Mouse (Mus musculus): ENCODE results near the gene Prkar1a.

Gene Prkar1a

DNA sequence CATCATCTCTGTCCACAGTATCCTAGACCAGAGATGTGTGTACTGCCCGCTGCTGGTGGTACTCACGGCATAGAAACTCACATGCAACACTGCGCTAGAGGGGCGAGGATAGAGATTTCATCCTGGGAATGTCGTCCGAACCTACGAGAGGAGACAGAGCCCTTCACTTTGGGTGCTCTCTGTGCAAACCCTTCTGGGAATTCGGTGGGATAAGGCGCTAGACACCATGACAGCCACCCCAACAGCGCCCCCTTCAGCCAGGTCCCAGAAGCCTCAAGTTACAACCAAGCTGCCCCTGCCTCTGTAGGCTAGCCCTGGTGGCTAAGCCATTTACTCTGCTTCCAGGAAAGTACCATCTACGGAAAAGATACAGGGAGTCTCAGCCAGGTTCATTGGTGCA lies 25.3 kb downstream of the Prkar1a start:
- DNase-seq: no peak

DNA sequence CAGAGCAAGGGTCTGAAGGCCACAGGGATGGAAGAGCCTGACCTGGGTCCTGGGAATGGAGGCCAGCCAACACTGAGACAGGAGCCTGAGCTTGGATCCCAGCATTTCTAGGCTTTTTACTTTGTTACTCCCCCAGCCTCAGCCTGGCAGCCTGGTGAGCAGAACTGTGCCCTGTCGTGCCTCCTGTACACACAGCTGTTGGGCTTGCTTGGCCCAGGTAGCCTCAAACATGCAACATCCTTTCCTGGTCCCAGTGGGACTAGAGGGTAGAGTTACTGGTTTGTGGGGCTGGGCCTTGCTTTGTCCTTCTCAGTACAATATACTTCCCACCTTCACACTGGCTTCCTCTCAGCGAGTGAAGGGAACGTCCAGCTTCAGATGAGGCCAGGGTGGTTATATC lies 26.0 kb downstream of the Prkar1a start:
- DNase-seq: no peak

DNA sequence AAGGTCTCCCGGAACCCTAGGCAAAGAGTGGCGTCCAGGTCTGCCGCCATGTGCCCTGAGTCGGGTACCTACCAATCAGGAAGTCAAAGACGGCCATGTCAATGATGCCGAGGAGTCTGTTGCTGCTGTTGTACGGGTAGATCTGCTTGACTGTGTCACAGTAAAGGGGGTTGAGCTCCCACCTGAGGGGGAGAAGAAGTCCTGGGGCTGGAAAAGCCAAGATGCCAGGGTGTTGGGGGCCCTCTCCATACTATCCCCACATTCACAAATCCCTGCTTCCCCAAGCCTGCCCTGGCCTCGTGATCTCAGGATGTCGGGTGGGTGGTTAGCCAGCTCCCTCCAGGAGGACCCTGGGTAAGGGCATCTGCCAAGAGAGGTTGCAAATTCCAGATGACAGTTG lies 26.6 kb downstream of the Prkar1a start:
- no peak for DNase-seq

DNA sequence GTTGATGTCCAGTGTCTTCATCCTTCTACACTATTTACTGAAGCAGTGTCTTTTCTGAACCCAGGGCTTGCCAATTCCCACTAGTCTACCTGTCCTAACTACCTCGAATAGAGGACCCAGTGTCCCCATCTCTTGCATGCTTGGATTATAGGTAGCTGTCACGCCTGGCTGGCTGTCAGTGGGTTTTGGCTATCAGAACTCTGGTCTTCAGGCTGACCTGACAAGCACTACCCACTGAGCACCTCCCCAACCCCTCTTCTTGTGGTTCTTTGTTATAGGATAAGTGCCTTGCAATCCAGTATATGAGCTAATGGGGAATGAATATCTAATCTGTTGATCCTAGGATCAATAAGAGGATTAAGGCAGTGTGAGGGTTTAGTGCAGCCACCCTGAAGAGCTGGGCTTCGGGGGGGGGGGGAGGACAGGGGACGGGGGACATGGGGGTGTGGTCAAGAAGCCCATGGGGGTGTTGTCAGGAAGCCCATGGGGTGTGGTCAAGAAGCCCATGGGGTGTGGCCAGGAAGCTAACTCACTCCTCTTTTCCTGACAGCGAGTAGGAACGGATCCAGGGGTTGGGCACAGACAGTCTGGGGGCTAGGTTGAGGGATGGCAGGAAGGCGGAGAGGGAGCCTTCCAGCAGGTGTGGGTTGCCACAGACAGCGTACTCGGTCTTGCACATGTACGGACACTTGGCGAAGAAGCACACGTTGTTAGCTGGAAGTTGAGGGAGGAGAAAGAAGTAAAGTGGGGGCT lies 27.6 kb downstream of the Prkar1a start:
- DNase-seq: no peak

DNA sequence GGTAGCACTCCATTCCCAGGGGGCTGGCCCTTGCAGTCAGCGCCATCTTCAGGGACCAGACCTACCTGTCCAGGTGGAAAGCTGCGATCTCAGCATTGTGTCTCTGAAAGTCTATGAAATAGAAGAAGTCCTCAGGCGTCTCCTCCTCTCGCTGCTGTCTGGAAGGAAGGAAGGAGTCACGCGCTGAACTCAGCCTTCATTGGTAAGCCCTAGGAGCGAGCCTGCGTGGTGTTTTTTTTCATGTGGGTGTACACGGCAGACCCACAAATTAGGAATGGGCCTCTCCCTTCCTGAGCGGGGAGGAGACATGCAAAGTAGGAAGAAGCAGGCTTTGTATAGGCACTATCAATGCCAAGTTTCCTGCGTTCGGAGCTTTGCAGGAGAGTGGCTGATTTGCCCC lies 29.1 kb downstream of the Prkar1a start:
- no peak for DNase-seq

DNA sequence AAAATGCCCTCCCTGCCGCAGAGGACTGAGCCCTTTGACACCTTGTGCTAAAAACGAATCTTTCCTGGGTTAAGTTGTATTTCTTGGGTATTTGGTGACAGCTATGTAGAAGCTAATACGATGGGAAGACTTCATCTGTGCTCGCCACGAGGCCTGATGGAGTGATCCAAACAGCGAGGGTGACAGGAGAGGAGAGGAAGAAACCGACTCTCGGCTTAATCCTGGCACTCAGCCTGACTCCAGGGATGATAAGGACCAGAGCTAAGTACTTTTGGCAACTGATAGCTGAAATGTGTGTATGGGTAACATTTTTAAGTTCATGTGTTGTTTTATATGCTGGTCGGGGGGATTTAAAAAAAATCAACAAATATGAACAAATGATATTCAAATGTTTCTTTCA lies 31.7 kb downstream of the Prkar1a start:
- no peak for DNase-seq

DNA sequence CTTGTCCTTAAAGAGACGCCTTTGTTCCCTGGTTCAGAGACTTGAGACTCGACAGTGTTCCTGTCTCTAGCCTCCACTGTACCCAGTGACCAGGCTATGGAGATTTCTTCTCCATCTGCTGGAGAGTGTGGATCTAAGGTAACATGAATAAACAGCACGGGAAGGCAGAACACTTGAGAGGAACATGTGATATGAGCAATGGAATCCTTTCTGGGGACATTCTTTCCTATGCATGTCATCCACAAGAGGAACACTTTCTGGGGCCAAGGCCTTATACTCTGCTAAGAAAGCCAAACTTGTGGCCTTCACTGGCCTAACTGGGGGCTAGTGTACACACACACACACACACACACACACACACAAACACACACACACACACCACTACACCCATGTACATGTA lies 32.4 kb downstream of the Prkar1a start:
- DNase-seq: no peak

DNA sequence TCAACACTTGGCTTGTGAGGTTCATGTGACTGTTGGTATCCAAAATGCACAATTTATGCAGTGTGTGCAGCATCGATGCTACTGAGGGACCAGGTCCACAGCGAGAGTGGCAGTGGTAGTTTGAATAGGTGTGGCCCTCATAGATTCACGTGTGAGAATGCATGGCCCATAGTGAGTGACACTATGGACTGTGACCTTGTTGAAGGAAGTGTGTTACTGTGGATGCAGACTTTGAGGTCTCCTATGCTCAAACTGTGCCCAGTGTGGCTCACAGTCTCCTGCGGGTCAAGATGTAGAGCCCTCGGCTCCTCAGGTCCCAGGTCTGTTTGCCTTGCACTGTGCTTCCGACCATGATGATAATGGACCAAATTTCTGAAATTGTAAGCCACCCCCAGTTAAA lies 33.0 kb downstream of the Prkar1a start:
- no peak for DNase-seq

DNA sequence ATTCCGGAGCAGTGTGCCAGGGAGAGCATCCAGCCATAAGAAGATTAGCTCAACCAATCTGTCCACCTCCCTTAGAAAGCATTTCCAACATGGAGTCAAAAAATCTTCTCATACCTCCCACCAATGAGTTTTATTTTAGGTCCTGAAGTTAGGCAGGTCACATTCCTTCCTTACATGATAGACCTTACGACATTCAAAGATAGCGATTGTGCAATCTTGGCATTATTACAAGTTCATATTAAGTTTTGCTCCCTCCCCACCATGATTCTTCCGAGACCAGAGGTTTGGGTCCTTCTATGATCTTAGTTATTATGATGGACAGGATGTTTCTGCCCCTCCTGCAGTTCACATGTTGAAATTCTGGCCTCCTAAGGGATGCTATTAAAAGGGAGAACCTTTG lies 40.3 kb downstream of the Prkar1a start:
- no peak for DNase-seq

DNA sequence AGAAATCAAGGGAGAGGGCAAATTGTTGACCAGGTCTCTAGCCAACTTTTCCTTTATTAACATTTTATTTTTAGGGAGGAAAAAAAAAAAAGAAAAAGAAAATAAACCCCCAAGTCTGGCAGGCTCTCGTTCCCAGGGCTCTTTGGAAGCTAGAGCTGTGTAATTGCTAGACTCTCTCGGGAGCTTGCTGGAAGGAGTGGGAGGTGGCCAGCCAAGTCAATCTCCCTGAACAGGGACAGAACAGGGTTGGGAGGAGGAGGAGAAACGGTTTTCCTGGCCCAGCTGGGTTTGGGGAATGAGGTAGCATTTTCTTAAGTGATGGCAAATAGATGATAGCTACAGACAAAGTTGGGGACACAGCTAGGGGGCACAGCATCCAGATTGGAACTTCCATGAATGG lies 43.5 kb downstream of the Prkar1a start:
- DNase-seq: no peak

DNA sequence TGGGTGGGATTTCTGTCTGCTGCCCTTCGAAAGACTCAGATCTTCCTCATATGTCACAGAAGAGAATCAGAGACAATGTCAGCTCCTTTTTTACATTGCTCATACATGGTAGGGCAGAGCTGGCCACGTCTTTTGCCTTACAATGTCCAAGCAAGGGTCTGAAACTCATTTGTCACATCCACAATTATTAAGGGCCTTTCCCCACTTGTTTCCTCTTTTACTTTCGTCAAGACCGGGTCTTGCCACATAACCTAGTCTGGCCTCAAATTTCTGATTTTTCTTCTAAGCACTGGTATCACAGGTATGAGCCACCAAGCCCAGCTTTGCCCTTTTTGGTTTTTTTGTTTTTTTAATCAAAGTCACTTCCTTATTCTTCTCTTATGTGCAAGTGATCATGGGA lies 47.3 kb downstream of the Prkar1a start:
- DNase-seq: no peak

DNA sequence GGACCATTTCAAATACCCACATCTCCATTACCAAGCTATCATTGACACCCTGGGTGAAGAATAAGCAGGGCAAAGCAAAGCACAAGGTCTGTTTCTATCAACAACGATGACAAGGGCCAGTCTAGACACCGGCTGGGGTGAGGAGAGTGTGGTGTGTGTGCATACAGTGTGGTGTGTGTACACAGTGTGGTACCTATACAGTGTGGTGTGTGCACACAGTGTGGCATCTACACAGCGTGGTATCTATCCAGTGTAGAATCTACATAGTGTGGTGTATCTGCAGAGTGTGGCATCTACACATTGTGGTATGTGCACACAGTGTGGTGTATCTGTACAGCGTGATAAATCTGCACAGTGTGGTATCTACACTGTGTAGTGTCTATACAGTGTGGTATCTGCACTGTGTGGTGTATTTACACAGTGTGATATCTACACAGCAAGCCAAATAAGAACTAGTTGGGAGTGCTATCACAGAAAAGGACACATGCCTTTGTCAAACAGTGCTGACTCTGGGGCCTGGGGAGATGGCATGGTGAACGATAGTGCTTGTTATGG lies 48.0 kb downstream of the Prkar1a start:
- no peak for DNase-seq

DNA sequence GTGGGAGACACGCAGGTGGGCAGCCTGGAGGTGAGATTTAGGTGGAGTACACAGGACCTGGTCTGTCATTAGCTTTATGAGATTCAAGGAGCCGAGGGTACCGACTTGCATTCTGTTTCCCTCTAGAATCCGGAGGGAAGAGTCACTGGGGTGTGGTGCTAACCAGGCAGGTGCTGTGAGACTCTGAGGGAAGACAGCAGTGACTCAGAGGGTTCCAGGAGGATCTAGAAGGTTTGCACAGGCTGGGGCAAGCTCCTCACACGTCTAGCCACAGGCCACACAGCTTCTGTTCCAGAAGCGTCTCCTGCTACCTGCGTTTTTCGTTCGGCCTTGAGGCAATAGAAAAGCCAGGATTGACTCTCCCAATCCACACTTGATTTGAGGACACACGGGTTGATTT lies 49.5 kb downstream of the Prkar1a start:
- no peak for DNase-seq

DNA sequence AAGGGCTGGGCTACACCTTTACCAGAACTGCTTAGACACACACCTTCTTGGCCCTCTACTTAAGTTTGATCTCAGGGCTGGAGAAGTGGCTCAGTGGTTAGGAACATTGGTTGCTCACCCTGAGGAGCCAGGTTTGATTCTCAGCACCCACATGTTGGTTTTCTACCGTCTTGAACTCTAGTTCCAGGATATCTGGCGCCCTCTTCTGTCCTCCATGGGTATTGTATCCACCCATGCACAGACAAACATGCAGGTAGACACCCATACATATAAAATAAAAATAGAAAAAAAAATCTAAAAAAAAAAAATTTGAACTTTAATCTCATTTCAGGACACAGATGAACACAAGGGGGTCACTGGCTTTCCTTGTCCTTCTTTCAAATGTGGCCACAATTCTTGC lies 50.6 kb downstream of the Prkar1a start:
- no peak for DNase-seq

DNA sequence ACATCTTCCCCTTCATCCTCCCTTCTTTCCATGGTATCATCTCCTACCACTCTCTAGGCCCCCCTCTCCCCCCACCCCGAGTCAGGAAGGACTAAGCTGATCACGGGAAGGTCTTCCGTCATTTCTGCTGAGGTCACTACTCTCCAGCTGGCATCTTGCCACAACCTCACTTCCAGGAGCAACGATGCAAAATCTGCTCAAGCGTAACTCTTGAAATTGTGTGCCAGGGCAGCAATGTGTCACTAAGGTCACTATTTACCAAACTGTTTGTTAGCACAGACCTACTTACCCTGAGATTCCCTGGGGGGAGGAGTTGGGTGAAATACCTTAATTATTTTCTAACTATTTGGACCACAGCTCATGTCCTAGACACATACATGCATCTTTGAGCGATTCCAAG lies 51.6 kb downstream of the Prkar1a start:
- no peak for DNase-seq

DNA sequence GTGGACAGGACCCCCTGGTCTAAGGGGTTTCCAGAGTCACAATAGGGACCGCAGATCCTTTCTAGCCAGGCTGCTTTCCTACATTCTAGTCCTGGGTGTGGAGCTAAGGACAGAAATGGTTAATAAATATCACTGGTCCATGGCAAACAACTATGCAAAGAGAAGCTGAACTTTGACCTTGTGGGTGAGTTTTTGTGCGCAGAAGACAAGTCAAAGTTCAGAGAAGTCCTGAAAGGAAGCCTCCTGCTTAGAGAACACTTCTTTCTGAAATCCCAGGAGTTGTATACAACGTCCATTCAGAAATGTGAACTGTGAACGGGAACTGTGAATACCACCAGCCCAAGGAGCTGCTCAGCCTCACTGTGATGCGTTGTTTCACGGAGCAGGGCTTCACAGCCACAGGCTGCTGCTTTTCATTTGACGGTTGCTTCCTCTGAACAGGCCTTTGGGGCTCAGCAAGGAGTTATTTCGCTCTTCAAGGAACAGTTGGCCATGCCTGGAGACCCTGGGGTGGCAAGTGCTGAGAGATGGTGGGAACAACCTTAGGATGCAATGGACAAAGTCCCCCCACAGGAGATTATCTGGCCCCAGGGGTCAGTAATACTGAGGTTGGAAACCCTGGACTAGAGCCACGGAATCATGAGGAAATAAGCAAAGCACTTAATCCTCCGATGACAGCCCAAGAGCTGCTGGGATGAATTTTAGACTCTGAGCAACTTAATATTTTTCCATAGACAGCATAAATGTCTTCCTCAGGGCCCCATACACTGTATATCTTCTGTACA lies 53.0 kb downstream of the Prkar1a start:
- DNase-seq: no peak

DNA sequence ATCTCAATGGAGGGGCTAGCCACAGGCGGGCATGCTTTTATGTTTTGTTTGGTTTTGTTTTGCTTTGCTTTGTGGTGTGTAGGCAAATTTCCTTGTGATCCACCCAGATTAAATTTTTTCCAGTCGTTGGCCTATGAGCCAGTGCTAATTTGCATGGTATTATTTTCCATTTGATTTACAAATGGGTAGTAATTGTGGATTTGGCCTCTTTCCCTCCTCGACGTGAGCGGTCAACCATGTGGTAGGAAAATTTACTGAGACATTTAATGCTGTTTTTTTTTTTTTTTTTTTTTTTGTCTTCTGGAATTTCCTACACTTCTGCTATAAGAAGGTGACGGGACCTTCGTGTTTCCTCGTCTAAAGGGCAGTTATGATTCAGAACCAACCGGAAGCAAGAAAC lies 54.6 kb downstream of the Prkar1a start:
- DNase-seq: no peak

DNA sequence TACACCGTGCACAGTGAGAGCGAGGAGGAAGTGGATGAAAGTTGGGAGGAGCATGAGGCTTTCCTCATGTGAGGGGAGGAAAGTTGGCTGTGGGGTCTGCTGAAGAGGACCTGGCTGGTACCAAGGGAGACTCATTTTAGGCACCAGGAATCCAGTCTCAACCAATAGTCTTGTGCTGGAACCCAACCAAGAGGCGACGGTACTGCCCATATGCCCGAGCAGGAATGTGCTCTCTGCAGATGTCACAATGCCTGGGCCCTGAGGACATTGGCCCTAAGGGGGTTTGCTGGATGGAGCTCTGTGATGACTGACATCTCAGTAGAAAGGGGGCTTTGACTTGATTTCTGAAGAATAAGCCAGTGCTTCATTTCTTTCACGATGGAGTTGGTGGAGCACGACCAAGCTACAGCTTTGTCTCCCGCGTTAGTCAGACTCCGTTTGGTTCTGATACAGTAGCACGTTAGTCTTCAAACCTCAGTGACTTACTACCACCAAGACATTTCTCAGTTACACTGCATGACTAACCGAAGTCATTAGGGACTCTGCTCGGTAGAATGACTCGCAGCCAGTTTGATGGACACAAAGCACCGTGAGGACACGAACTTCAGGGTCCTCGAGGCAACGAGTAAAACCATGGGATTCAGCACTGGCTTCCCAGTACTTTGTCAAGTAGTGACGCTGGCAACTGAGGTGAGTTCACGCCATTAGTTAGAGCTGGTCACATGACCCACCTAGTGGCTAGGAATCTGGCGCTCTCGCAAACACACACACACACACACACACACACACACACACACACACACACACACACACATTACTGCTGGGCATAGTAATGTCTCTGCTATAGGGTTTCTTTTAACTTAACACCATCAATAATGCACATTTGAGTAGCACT lies 55.4 kb downstream of the Prkar1a start:
- DNase-seq: no peak

DNA sequence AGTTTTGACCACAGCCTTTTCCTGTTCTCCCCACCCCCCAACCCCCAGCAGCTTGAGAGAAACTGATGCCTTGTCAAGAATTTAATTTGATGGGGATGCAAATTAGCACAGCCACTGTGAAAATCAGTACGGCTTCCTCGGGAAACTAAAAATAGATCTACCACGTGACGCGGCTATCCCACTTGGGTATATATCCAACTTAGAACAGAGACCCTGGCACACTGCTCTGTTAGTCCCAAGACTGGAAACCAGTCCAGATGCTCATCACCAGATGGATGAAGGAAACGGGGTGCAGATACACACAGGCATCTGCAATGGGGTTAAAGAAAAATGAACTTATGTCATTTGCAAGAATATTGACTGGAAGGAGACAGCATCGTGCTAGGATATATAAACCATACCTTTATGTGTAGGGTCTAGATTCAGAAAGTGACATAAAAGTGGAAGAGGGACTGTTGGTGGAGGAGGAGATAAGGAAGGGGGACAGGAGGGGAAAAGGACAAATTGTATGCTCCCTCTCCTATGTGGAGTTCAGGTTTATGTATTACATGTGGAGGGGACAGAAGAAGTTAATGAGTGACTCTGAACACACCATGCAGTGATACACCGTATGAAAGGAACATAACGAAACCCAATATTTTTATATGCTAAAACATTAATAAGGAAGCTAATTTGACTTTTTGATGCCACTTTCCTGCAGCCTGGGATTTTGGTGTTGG lies 56.3 kb downstream of the Prkar1a start:
- no peak for DNase-seq

DNA sequence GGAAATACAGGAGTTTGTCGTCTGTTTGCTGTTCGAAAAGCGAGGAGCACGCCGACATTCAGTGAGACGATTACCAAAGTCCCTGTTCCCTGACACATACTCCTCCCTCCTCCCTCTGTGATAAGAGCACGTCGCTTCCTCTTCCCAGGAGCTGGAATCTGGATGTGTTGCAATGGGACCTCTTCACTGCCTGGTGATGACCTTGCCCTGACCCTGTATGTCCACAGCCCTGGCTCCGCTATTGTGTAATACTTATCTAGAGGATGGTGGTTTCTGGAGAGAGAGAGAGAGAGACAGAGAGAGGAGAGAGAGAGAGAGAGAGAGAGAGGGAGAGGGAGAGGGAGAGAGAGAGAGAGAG lies 56.8 kb downstream of the Prkar1a start:
- DNase-seq: no peak

DNA sequence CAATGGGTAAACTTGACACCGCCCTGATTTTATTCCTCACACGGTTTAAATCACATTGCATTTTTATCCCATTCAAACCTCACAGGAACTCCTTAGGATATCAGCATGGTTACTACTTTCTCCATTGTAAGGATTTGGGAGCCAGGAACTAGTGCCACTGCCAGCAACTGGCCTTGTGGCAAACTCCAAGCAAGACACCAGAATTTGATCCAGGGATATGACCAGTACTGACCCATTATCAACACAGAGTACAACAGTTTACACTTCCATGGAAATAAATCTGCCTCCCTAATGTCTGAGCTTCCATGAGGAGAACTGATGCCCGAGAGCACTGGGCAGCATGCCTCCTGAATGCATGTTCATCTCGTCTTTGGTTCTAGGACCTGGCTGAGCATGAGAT lies 57.4 kb downstream of the Prkar1a start:
- DNase-seq: no peak

DNA sequence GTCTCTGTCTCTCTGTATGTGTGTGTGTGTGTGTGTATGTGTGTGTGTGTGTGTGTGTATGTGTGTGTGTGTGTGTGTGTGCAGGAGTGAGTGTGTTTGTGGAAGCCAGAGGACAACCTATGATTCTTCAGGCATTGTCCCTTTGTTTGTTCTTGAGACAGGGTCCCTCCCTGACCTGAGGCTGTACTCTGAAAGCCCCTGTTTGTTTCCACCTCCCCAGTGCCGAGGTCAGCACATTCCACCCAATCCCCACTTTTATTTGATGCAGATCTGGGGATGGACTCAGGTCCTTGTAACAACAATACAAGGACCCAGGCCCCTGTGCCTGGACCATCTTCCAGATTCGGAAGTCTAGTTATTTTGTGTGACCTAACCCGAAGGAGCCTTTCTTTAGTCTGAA lies 58.2 kb downstream of the Prkar1a start:
- no peak for DNase-seq

DNA sequence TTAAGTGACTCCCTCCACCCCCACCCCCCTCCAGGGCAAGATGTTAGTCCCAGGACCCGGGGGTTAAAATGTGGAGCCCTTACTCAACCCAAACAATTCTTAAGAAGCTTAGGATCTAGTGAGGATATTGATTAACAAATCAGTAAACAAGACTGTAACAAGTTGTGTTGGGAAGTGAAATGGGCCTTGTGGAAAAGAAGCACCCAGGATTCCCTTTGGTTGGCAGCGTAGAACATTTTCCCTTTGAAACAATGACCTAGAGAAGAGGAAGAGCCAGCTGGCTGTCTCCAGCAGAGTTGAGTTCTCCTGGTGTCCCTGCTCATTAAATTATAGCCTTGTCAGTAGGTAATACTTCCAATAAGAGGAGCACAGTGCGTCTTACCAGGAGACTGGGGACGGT lies 59.6 kb downstream of the Prkar1a start:
- DNase-seq: no peak

Data from cerebellum, adult 11-12 months (tissue).